Mouse (Mus musculus): Measurements from ENCODE around the gene Abcc9. TPM values are rescaled to one million over a fixed set of nuclear protein-coding genes. Genes with fewer than 3 reads are reported as not detected.
A peak's percentile ranks its signal among the peaks of the same experiment; 100 is the strongest.

The Abcc9 gene
- polyA plus RNA-seq, 1 experiment from 2014 or later: 7.7 TPM

GRCm38 (mm10) chr6:142609401-142610373, 92.4 kb downstream of the Abcc9 start:
- ATAC-seq (replicated peaks; ENCODE audit: low FRiP score): peak; percentile 69
- H3K9ac ChIP-seq: no peak overlapping the region
- WGBS: 50% methylated on average over 9 of the region's 9 CpGs
- H3K4me2 ChIP-seq: no peak overlapping the region
- H3K27ac ChIP-seq: peak overlapping the region; percentile 65
- H3K36me3 ChIP-seq: no peaks in the 10 kb centered on the region
- H3K4me1 ChIP-seq: 0 out of 2 replicates have a peak, but pooled peaks cover 9% of the 10 kb centered on the region
- no peak overlapping the region for H3K4me3 ChIP-seq (replicated peaks)
- H3K9me3 ChIP-seq (replicated peaks): no peaks in the 10 kb centered on the region
- no peaks in the 10 kb centered on the region for H3K27me3 ChIP-seq

GRCm38 (mm10) chr6:142607080-142607479, 95.0 kb downstream of the Abcc9 start:
- Histone ChIP-seq H3K4me2 (no peak overlapping the region), H3K9me3 (replicated peaks) (no peaks in the 10 kb centered on the region), H3K9ac (no peak overlapping the region), H3K27ac (no peak overlapping the region), H3K4me1 (0 out of 2 replicates have a peak, but pooled peaks cover 4% of the 10 kb centered on the region), H3K4me3 (replicated peaks) (no peak overlapping the region), H3K36me3 (no peaks in the 10 kb centered on the region), H3K27me3 (no peaks in the 10 kb centered on the region)
- no peak for ATAC-seq (replicated peaks; ENCODE audit: low FRiP score)
- 59% methylated on average over 7 of the region's 7 CpGs for WGBS

- no peak for ATAC-seq (replicated peaks; ENCODE audit: low FRiP score)
- H3K9ac ChIP-seq: no peak overlapping the region
- no peaks in the 10 kb centered on the region for H3K4me1 ChIP-seq
- H3K9me3 ChIP-seq (replicated peaks): no peaks in the 10 kb centered on the region
- H3K36me3 ChIP-seq: no peaks in the 10 kb centered on the region
- H3K4me2 ChIP-seq: no peak overlapping the region
- H3K4me3 ChIP-seq (replicated peaks): no peak overlapping the region
- no peaks in the 10 kb centered on the region for H3K27me3 ChIP-seq
- H3K27ac ChIP-seq: no peak overlapping the region
- 59% methylated on average over 6 of the region's 6 CpGs for WGBS
Measured at GRCm38 (mm10) chr6:142602772-142603171, 99.3 kb downstream of the Abcc9 start.

GRCm38 (mm10) chr6:142578831-142579230, 123.3 kb downstream of the Abcc9 start:
- no peak overlapping the region for H3K27ac ChIP-seq
- H3K4me2 ChIP-seq: no peak overlapping the region
- no peaks in the 10 kb centered on the region for H3K9me3 ChIP-seq (replicated peaks)
- no peak for ATAC-seq (replicated peaks; ENCODE audit: low FRiP score)
- WGBS: 75% methylated on average over 4 of the region's 4 CpGs
- no peak overlapping the region for H3K9ac ChIP-seq
- H3K4me3 ChIP-seq (replicated peaks): no peak overlapping the region
- no peaks in the 10 kb centered on the region for H3K36me3 ChIP-seq
- no peaks in the 10 kb centered on the region for H3K4me1 ChIP-seq
- no peaks in the 10 kb centered on the region for H3K27me3 ChIP-seq

GRCm38 (mm10) chr6:142577801-142578200, 124.3 kb downstream of the Abcc9 start:
- WGBS: 69% methylated on average over 6 of the region's 6 CpGs

GRCm38 (mm10) chr6:142572876-142573275, 129.2 kb downstream of the Abcc9 start:
- Histone ChIP-seq H3K27ac (no peak overlapping the region), H3K4me1 (peaks cover 25% of the 10 kb centered on the region), H3K4me2 (no peak overlapping the region), H3K4me3 (replicated peaks) (no peak overlapping the region), H3K36me3 (no peaks in the 10 kb centered on the region), H3K27me3 (peaks cover 29% of the 10 kb centered on the region), H3K9ac (no peak overlapping the region), H3K9me3 (replicated peaks) (no peaks in the 10 kb centered on the region)
- 45% methylated on average over 6 of the region's 6 CpGs for WGBS
- ATAC-seq (replicated peaks; ENCODE audit: low FRiP score): no peak

More at GRCm38 (mm10) chr6:142577801-142578200, 124.3 kb downstream of the Abcc9 start:
- Histone ChIP-seq H3K36me3 (no peaks in the 10 kb centered on the region), H3K9me3 (replicated peaks) (no peaks in the 10 kb centered on the region), H3K4me3 (replicated peaks) (no peak overlapping the region), H3K27me3 (no peaks in the 10 kb centered on the region), H3K4me2 (no peak overlapping the region), H3K4me1 (no peaks in the 10 kb centered on the region), H3K27ac (no peak overlapping the region), H3K9ac (no peak overlapping the region)
- ATAC-seq (replicated peaks; ENCODE audit: low FRiP score): no peak

GRCm38 (mm10) chr6:142571629-142572360, 130.3 kb downstream of the Abcc9 start:
- 5% methylated on average over 21 of the region's 21 CpGs for WGBS
- peak overlapping the region; percentile 91 for H3K4me2 ChIP-seq
- peak overlapping the region; percentile 58; the same call in 1 of the 2 replicates for H3K9ac ChIP-seq
- peaks cover 28% of the 10 kb centered on the region for H3K4me1 ChIP-seq
- H3K36me3 ChIP-seq: no peaks in the 10 kb centered on the region
- ATAC-seq (replicated peaks; ENCODE audit: low FRiP score): peak; percentile 43; the same call in 1 of the 2 replicates
- H3K27ac ChIP-seq: peak overlapping the region; percentile 87
- H3K4me3 ChIP-seq (replicated peaks): peak overlapping the region; percentile 56
- no peaks in the 10 kb centered on the region for H3K9me3 ChIP-seq (replicated peaks)
- peaks cover 34% of the 10 kb centered on the region for H3K27me3 ChIP-seq

- H3K27me3 ChIP-seq: peaks cover 34% of the 10 kb centered on the region
- H3K4me3 ChIP-seq (replicated peaks): peak within 1 kb of the TSS; percentile 56
- H3K27ac ChIP-seq: peak within 1 kb of the TSS; percentile 87
- peaks cover 28% of the 10 kb centered on the region for H3K4me1 ChIP-seq
- 0 out of 2 replicates have a peak, but pooled peaks cover under 1% of the 10 kb centered on the region for H3K36me3 ChIP-seq
- no peaks in the 10 kb centered on the region for H3K9me3 ChIP-seq (replicated peaks)
- H3K9ac ChIP-seq: peak within 1 kb of the TSS; percentile 58
- peak within 1 kb of the TSS; percentile 91 for H3K4me2 ChIP-seq
- WGBS: under 1% methylated on average over 32 of the region's 34 CpGs
- peak; percentile 96 for ATAC-seq (replicated peaks; ENCODE audit: low FRiP score)
Measured at GRCm38 (mm10) chr6:142571055-142571618, 131.0 kb downstream of the Abcc9 start, which contains the start of gene Kcnj8. Gene Kcnj8, minus strand, starts transcription at chr6:142571614.

- no peaks in the 10 kb centered on the region for H3K9me3 ChIP-seq (replicated peaks)
- H3K4me2 ChIP-seq: peak overlapping the region; percentile 91
- H3K36me3 ChIP-seq: peaks cover 9% of the 10 kb centered on the region
- peak overlapping the region; percentile 30; the same call in 1 of the 2 replicates for H3K9ac ChIP-seq
- WGBS: 7% methylated on average over 30 of the region's 30 CpGs
- H3K4me3 ChIP-seq (replicated peaks): peak overlapping the region; percentile 56
- H3K27me3 ChIP-seq: peaks cover 34% of the 10 kb centered on the region
- H3K4me1 ChIP-seq: peaks cover 28% of the 10 kb centered on the region
- no peak for ATAC-seq (replicated peaks; ENCODE audit: low FRiP score)
- 0 out of 2 replicates have a peak overlapping the region, but pooled peaks have one; percentile 22 for H3K27ac ChIP-seq
Measured at GRCm38 (mm10) chr6:142570046-142570770, 131.9 kb downstream of the Abcc9 start.

- H3K27me3 ChIP-seq: peaks cover 34% of the 10 kb centered on the region
- no peak overlapping the region for H3K9ac ChIP-seq
- 50% methylated on average over 7 of the region's 7 CpGs for WGBS
- H3K36me3 ChIP-seq: peaks cover 9% of the 10 kb centered on the region
- peak overlapping the region; percentile 9 for H3K4me2 ChIP-seq
- H3K4me3 ChIP-seq (replicated peaks): 0 out of 2 replicates have a peak overlapping the region, but pooled peaks have one; percentile 1
- no peaks in the 10 kb centered on the region for H3K9me3 ChIP-seq (replicated peaks)
- ATAC-seq (replicated peaks; ENCODE audit: low FRiP score): no peak
- peaks cover 28% of the 10 kb centered on the region for H3K4me1 ChIP-seq
- no peak overlapping the region for H3K27ac ChIP-seq
Measured at GRCm38 (mm10) chr6:142568713-142569357, 133.3 kb downstream of the Abcc9 start.
